Mouse (Mus musculus) midbrain, embryonic 14.5 days (tissue): ENCODE data around the gene Jazf1. TPM values are rescaled to one million over a fixed set of nuclear protein-coding genes. Genes with fewer than 3 reads are reported as not detected.

Experiments used
- ATAC-seq: fragments of 200-750 bp; cut with Nextera tagmentation; 2 replicates; pipeline ENCODE4 v1.8.0; 2017; ENCODE audit warnings: moderate number of reproducible peaks, moderate library complexity; ENCODE audit not compliant: low FRiP score, low TSS enrichment
- DNase-seq: peaks from one replicate; pipeline ENCODE4 v3.0.0-alpha.2; 2015
- H3K27ac ChIP-seq: fragments of 300-500 bp; sonication (generic); replicated peaks from 2 replicates; pipeline ENCODE4 v1.5.1; 2014; ENCODE audit warnings: mild to moderate bottlenecking, low read depth, low read length, moderate library complexity
- H3K27me3 ChIP-seq: fragments of 300-500 bp; sonication (generic); 2 replicates; pipeline ENCODE4 v1.6.1; 2014; ENCODE audit warnings: low read length, control low read depth, mixed read lengths; ENCODE audit not compliant: control insufficient read depth, insufficient read depth
- H3K36me3 ChIP-seq: fragments of 300-500 bp; sonication (generic); 2 replicates; pipeline ENCODE4 v1.6.1; 2014; ENCODE audit warnings: low read length, control low read depth; ENCODE audit not compliant: control insufficient read depth, insufficient read depth
- H3K4me1 ChIP-seq: fragments of 300-500 bp; sonication (generic); 2 replicates; pipeline ENCODE4 v1.6.1; 2014; ENCODE audit warnings: mild to moderate bottlenecking, antibody characterized with exemption, low read length, control low read depth; ENCODE audit not compliant: control insufficient read depth, insufficient read depth
- H3K4me2 ChIP-seq: fragments of 300-500 bp; sonication (generic); 2 replicates; pipeline ENCODE4 v1.6.1; 2014; ENCODE audit warnings: mild to moderate bottlenecking, low read length, moderate library complexity
- H3K4me3 ChIP-seq: fragments of 300-500 bp; sonication (generic); replicated peaks from 2 replicates; pipeline ENCODE4 v1.5.1; 2014; ENCODE audit warnings: low read depth, low read length
- H3K9ac ChIP-seq: fragments of 300-500 bp; sonication (generic); replicated peaks from 2 replicates; pipeline ENCODE4 v1.6.1; 2014; ENCODE audit warnings: mild to moderate bottlenecking, low read length, moderate library complexity
- H3K9me3 ChIP-seq: fragments of 300-500 bp; sonication (generic); 2 replicates; pipeline ENCODE4 v1.6.1; 2016; ENCODE audit warnings: low read length, control low read depth, mixed read lengths; ENCODE audit not compliant: control insufficient read depth
- WGBS: fragments of 180-500 bp; shearing (Covaris S2); extraction: QIAGEN DNeasy Blood & Tissue Kit; methylation state at CpG from one replicate; pipeline ENCODE4 v1.1.7; 2014; 5-methylcytosine and 5-hydroxymethylcytosine counted together
- polyA plus RNA-seq: library from polyadenylated mRNA; unstranded; fragments of >200 nt; fragmentation: Nextera tagmentation; extraction: Ambion mirVana; gene quantifications from 2 replicates; pipeline ENCODE4 v1.2.1, GENCODE M21; 2014

Gene Jazf1
- polyA plus RNA-seq, 1 experiment from 2014 or later = 39.6 TPM

DNA sequence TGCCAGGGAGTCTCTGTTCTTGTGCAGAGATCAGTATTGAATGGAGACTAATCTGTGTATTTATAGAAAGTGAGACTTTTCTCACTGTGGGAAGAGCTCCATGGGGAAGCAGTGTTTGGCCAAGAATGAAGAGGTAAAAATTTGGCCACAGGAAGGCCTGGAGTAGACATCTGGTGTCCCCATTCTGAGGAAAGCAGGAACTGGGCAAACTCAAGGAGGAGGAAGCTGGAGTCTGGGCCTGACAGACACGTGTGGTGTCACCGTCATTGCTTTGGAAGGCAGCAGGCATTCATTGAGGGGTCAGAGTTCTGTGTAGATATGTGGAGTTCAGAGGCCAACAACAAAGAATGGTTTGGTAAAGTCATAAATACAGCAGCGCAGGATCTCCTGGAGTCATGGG, 130.5 kb downstream of the Jazf1 start:
- H3K4me2 ChIP-seq = no peak overlapping the region
- DNase-seq (no peak), ATAC-seq (no peak)
- H3K4me3 ChIP-seq = no peak overlapping the region
- H3K36me3 ChIP-seq = no peaks in the 10 kb centered on the region
- H3K4me1 ChIP-seq = no peaks in the 10 kb centered on the region
- H3K27me3 ChIP-seq = no peaks in the 10 kb centered on the region
- WGBS = 86% methylated on average over 3 of the region's 3 CpGs
- H3K9ac ChIP-seq = no peak overlapping the region
- no peaks in the 10 kb centered on the region for H3K9me3 ChIP-seq
- H3K27ac ChIP-seq = no peak overlapping the region

DNA sequence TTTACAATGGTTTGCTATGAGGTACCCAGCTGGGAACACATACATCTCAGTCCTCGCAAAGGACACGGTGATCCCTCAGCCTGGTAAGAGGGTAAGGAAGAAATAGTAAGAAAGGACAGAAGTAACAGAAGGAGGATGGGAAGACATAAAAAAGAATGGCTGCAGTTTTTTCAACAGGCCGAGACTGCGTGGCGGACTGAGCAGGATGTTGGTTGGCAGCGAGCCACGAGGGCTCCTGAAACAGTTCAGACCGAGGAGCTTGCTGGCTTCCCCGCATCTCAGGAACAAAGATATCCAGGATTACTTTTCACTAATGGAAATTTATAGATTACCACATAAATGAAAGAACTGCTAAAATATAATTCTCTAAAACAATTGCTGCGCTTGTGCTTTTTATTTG, 131.4 kb downstream of the Jazf1 start:
- Histone ChIP-seq H3K9me3 (no peaks in the 10 kb centered on the region), H3K27me3 (no peaks in the 10 kb centered on the region), H3K9ac (no peak overlapping the region), H3K27ac (no peak overlapping the region), H3K4me2 (no peak overlapping the region), H3K4me1 (no peaks in the 10 kb centered on the region), H3K4me3 (no peak overlapping the region), H3K36me3 (no peaks in the 10 kb centered on the region)
- DNase-seq (peak; percentile 80), ATAC-seq (no peak)
- 62% methylated on average over 10 of the region's 10 CpGs for WGBS

DNA sequence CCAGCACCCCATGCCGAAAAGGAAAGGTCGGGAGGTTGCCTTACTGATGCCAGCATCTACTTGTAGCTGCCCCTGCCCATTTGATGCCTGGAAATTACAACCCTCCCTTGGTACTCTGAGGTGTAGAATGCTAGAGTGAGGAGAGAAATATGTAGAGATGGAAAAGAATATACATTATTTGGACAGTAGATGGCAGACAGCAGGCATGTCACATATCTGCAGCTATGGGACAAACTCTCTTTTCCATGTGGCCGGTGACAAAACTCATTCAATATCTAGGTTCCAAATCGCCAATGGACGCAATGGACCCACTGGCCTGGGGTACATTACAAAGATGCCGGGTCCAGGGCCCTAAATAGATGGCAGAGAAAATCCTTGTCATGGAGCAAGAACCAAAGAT, 134.4 kb downstream of the Jazf1 start:
- WGBS = 90% methylated on average over 6 of the region's 6 CpGs
- DNase-seq (peak; percentile 20), ATAC-seq (no peak)
- H3K4me1 ChIP-seq = no peaks in the 10 kb centered on the region
- no peaks in the 10 kb centered on the region for H3K36me3 ChIP-seq
- no peak overlapping the region for H3K4me2 ChIP-seq
- H3K9ac ChIP-seq = no peak overlapping the region
- no peaks in the 10 kb centered on the region for H3K27me3 ChIP-seq
- no peaks in the 10 kb centered on the region for H3K9me3 ChIP-seq
- no peak overlapping the region for H3K4me3 ChIP-seq
- no peak overlapping the region for H3K27ac ChIP-seq

DNA sequence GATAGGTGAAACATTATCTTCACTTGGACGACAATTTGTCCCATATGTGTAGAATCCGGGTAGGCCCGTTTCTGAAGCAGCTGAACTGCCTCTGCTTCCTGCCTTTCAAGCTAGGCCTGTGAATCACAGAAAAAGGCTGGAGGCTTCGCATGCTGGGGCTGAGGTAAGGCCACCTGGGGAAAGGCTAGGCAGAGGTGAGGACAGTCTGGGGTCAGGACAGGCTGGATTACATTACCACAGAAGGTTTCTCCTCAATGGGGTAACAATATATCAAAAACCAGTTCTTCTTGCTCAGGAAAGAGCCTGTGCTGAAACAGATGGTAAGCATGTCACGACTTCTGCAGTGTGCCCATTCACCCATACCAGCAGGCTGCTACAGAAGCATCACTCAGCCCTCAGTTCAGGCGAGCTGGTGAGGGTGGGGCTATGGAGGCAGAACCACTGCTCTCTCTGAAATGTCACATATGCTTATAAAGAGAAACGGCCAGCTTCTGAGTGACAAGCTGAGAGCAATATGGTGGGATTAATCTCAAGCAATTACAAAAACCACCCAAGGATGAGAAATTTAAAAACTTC, 135.7 kb downstream of the Jazf1 start:
- H3K4me3 ChIP-seq = no peak overlapping the region
- H3K27ac ChIP-seq = no peak overlapping the region
- H3K9me3 ChIP-seq = no peaks in the 10 kb centered on the region
- no peak for DNase-seq
- H3K36me3 ChIP-seq = no peaks in the 10 kb centered on the region
- no peaks in the 10 kb centered on the region for H3K27me3 ChIP-seq
- whole genome bisulfite sequencing = 76% methylated on average over 7 of the region's 7 CpGs
- H3K4me1 ChIP-seq = no peaks in the 10 kb centered on the region
- H3K4me2 ChIP-seq = no peak overlapping the region
- ATAC-seq = no peak
- no peak overlapping the region for H3K9ac ChIP-seq

DNA sequence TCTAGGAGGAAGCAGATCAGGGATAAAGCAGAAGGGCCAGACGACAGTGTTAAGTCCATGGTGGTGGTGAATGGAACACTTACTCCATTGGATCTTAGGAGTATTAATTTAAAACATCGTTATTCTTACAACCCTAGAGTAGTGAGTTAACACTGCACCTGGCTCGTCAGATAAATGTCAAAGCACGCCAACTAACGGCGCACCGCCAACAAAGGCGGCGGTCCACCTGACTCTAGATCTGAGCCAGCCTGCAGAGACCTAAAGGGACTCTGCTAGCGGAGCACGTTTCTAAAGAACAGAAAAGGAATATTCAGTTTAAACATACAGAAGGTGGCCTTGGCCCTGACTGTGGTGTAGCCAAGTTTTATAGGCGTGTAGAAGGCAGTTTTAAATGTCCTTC, 139.1 kb downstream of the Jazf1 start:
- ATAC-seq = no peak
- WGBS = 91% methylated on average over 12 of the region's 12 CpGs
- Histone ChIP-seq H3K27ac (no peak overlapping the region), H3K36me3 (no peaks in the 10 kb centered on the region), H3K9me3 (no peaks in the 10 kb centered on the region), H3K27me3 (no peaks in the 10 kb centered on the region), H3K4me2 (no peak overlapping the region), H3K4me1 (no peaks in the 10 kb centered on the region), H3K9ac (no peak overlapping the region), H3K4me3 (no peak overlapping the region)
- DNase-seq = no peak

DNA sequence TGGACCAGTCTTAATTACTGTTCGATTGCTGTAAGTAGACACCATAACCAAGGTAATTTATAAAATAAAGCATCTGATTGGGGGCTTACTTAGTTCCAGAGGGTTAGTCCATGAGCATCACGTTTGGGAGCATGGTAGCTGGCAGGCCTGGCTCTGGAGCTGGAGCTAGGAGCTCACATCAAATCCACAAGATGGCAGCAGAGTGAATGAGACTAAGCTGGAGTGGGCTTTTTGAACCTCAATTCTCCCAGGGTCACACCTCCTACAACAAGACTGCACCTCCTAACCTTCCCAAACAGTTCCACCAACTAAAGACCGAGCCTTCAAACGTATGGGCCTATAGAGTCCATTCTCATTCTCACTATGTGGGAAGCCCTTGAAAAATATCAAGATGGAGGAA, 141.5 kb downstream of the Jazf1 start:
- H3K9ac ChIP-seq = no peak overlapping the region
- ATAC-seq (no peak), DNase-seq (peak; percentile 40)
- H3K9me3 ChIP-seq = no peaks in the 10 kb centered on the region
- WGBS = 78% methylated on average over 4 of the region's 4 CpGs
- no peak overlapping the region for H3K27ac ChIP-seq
- H3K27me3 ChIP-seq = no peaks in the 10 kb centered on the region
- no peak overlapping the region for H3K4me2 ChIP-seq
- no peaks in the 10 kb centered on the region for H3K36me3 ChIP-seq
- H3K4me3 ChIP-seq = no peak overlapping the region
- no peaks in the 10 kb centered on the region for H3K4me1 ChIP-seq

DNA sequence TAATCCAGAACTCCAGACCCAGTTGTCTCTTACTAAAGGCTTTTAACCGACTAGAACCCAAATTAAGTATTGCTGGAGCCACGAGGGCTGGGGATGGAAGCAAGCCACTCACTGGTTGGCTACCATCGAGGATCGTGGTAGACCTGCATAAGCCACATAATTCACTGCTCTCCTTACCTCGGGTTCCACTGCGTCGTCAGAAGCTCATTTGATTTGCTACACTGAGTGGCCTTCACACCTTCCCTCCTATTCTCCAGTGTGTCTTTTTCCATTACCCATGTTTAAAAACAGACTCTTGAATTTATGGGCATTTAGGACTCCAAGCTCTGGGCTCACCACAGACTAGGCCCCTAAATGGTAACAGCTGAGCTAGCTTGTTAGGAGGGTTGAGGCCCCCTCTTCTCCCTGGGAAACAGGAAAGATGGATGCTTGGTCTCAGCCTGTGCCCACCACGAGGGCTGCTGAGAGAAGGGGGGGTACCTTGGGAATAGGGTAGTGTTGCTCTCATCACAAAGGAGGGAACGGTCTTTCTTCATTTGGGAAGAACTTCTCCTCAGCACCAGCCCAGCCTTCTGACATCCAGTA, 142.9 kb downstream of the Jazf1 start:
- WGBS = 84% methylated on average over 9 of the region's 9 CpGs

DNA sequence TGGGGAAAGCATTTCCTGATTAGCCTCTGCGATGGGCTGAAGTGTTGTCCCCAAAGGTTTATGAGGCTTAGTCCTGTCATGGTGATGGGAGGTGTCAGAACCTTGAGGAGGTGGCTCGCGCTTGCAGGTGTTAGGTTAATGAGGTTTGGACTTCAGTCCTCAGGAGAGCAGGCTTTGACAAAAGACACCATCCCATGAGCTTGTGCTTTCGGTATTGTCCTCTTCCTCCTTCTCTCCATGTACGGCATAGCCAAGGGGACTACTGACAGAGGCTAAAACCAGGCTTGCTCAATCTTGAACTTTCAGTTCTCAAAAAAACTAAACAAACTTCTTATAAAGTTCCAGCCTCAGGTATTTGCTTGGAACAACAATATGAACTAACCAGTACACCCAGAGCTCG, 147.2 kb downstream of the Jazf1 start:
- Histone ChIP-seq H3K36me3 (no peaks in the 10 kb centered on the region), H3K4me1 (no peaks in the 10 kb centered on the region), H3K9me3 (no peaks in the 10 kb centered on the region), H3K4me2 (no peak overlapping the region), H3K27ac (no peak overlapping the region), H3K9ac (no peak overlapping the region), H3K4me3 (no peak overlapping the region), H3K27me3 (no peaks in the 10 kb centered on the region)
- DNase-seq = no peak
- WGBS = 87% methylated on average over 6 of the region's 6 CpGs
- no peak for ATAC-seq

More for the DNA sequence above, 142.9 kb downstream of the Jazf1 start:
- no peak overlapping the region for H3K4me2 ChIP-seq
- ATAC-seq (no peak), DNase-seq (no peak)
- no peaks in the 10 kb centered on the region for H3K36me3 ChIP-seq
- no peak overlapping the region for H3K9ac ChIP-seq
- H3K9me3 ChIP-seq = no peaks in the 10 kb centered on the region
- H3K27me3 ChIP-seq = no peaks in the 10 kb centered on the region
- H3K4me1 ChIP-seq = no peaks in the 10 kb centered on the region
- H3K4me3 ChIP-seq = no peak overlapping the region
- no peak overlapping the region for H3K27ac ChIP-seq

DNA sequence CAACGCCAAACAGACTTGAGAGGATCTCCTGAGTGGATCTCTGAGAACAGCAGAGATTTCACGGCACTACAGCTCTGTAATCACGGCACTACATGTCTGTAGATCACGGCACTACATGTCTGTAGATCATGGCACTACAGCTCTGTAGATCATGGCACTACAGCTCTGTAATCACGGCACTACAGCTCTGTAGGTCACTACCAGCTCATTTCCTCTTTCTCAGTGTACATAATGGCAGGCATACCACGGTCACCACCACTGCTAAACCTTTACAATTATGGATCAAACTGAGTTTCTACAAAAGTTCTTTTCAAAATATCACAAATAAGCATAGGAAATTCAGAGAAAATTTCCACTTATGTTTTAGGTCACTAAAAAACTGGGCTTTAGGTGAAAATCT, 147.7 kb downstream of the Jazf1 start:
- no peaks in the 10 kb centered on the region for H3K9me3 ChIP-seq
- no peaks in the 10 kb centered on the region for H3K4me1 ChIP-seq
- 90% methylated on average over 6 of the region's 6 CpGs for WGBS
- no peak overlapping the region for H3K9ac ChIP-seq
- H3K4me3 ChIP-seq = no peak overlapping the region
- no peak for ATAC-seq
- DNase-seq = no peak
- no peaks in the 10 kb centered on the region for H3K27me3 ChIP-seq
- H3K36me3 ChIP-seq = no peaks in the 10 kb centered on the region
- H3K27ac ChIP-seq = no peak overlapping the region
- no peak overlapping the region for H3K4me2 ChIP-seq
